Mouse (Mus musculus) ES-E14 (cell line): ENCODE measurements at regions not wholly inside any gene's neighbourhood (a gene's known extent, or its start where the extent isn't known, plus 50 kb on each side); places are given as distances from the start of the nearest gene placed in this dataset.

Experiments used
- CHD2 ChIP-seq: IDR thresholded peaks from 2 replicates; pipeline ENCODE4 v1.6.1; 2014; ENCODE audit warnings: mild to moderate bottlenecking, low read depth, low read length, inconsistent platforms
- MAFK ChIP-seq: IDR thresholded peaks from 2 replicates; pipeline ENCODE4 v1.6.1; 2014; ENCODE audit warnings: mild to moderate bottlenecking, low read depth, low read length, inconsistent platforms; ENCODE audit not compliant: insufficient read depth
- ZNF384 ChIP-seq: IDR thresholded peaks from 2 replicates; pipeline ENCODE4 v1.6.1; 2012; ENCODE audit warnings: low read depth, low read length, inconsistent platforms

DNA sequence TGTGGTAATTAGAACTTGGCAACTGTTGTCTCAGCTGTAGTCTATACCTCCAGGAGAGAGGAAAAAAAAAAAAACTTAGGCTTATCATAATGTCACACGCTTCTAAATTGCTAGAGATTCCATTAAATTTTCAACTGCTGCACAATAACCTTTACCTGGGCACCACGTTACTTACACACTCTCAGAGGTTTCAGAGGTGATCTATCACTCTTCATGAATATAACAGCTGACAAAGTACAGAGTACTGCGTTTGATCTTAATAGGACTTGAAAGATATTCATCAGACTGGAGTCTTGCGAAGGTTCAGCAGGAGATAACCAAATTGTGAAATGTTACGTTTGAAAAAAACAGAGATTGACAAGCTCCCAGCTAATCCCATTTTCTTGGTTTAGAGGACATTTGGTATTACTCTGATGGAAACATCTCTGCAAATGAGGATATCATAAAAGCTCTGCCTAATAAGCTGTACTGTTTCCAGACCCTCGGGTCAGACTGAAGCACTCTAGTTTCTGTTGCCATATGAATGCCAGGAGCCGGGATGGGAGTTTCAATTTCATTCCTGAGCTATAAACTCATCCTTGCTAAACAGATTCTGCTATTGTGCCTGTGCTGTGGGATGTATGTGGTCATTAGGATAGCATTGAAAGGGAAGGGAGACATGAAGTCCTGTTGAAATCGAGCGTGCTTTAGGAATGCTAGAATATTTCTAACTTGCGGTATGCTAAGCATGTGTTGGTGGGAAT lies 101.8 kb upstream of the Spaca1 start:
- TF ChIP-seq CHD2, result no peak
- no peak for TF ChIP-seq MAFK
- TF ChIP-seq ZNF384, result no peak
